Mouse (Mus musculus): ENCODE data around the gene Fst. TPM values are rescaled to one million over a fixed set of nuclear protein-coding genes. Genes with fewer than 3 reads are reported as not detected.

Gene Fst
- polyA plus RNA-seq, 1 experiment from 2014 or later: 81.2 TPM

DNA sequence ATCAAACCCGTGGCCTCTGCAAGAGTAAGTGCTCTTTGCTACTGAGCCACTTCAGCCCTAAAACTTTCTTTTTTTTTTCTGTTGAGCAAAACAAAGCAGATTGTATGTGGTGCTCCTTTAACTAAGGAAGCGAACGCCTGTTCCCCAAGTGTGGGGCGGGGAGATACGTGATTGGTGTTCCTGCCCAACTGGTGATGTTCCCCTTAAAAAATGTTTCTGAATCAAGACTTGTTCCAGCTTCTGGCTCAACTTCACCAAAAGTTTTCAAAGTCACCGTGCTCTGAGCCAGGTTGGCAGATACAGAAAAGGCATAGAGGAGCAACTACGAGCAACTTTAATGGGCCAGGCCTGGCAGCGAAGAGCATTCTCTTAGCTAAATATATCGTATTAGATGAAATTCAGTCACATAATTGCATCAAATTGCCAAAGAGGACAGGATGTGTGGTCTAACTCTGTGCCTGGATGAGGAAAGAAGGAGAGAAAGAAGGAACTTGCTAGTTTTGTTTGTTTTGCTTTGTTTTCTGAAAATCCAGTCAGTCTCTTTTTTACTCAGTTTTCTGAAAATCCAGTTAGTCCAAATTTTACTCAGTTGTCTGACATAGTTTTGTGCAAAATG is 53.5 kb downstream of the Fst start:
- 86% methylated on average over 9 of the region's 9 CpGs for WGBS
- no peaks in the 10 kb centered on the region for H3K36me3 ChIP-seq (ENCODE audit: control insufficient read depth, insufficient read depth, low read length)
- H3K27me3 ChIP-seq (ENCODE audit: control insufficient read depth, insufficient read depth, low read length): no peaks in the 10 kb centered on the region
- no peak overlapping the region for H3K9ac ChIP-seq (replicated peaks; ENCODE audit: low read depth, low read length)
- H3K4me1 ChIP-seq (ENCODE audit: control insufficient read depth, insufficient read depth, low read length): no peaks in the 10 kb centered on the region
- no peak overlapping the region for H3K27ac ChIP-seq (ENCODE audit: low read length)
- ATAC-seq (ENCODE audit: insufficient number of reproducible peaks, insufficient read depth, low FRiP score, low read depth): no peak
- H3K4me2 ChIP-seq (replicated peaks; ENCODE audit: low read depth, low read length): no peak overlapping the region
- H3K9me3 ChIP-seq (ENCODE audit: control insufficient read depth, low read depth, low read length): no peaks in the 10 kb centered on the region
- H3K4me3 ChIP-seq (ENCODE audit: low read depth, low read length): no peak overlapping the region

Other genes starting within 250 kb of the Fst start
- gene Ndufs4, start 70.7 kb downstream of the Fst start, polyA plus RNA-seq (2014; fragmentation: Nextera tagmentation; extraction: Ambion mirVana): 299 and 301 TPM in 2 replicates